Mouse (Mus musculus) retina, postnatal 1 day (tissue): ENCODE measurements around the gene Pvr.

Source experiments
- DNase-seq: peaks from one replicate; pipeline ENCODE4 v3.0.0-alpha.2; 2012

Gene Pvr

DNA sequence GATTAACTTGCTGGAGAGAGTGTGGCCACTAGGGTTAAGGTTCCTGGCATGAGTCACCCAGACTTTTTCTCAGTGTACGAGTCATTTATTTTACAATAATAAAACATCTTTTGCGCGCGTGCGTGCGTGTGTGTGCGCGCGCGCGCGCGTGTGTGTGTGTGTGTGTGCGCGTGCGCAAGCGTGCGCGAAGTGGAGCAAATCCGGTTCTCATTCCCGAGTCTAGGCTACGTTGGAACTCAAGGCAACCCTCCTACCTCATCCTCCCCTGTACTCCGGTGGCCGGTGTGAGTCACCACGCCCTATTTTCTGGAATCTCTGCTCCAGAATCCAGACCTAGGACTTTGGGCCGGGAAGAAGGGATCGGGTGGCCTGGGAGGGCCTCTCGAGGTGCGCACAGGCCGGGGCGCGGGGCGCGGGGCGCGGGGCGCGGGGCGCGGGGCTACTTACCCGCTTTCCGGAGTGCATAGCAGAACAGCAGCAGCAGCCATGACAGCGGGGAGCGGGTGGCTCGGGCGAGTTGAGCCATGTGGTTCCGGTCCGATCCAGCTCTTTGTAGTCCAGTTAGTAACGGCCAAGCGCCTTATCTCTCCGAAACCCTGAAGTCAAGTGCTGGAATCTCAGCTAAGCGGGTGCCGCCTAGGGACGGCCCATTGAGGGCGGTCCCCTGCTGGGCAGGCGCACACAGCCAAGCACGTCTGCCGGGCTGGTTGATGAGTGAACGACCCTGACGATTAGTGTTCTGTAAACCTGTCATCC is at the start of gene Pvr:
Pvr (minus strand) TSS at position 655 of the 756 bp plus-strand sequence.
- DNase-seq: peak; percentile 76

DNA sequence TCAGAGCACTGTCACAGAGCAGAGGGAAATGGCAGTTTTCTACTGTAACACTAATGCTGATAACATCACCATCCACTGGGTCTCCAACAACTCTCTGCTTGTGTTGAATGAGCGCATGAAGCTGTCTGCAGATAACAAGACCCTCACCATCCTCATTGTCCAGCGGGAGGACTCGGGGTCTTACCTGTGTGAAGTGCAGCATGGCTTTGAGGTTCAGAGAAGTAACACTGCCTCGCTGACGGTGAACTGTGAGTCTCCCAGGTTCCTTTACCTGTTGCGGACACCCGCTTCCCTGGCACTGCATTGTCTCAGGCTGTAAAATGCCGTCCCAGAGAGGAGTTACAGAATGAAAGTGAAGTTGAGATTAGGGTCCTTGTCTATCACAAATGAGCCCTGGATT is 49.2 kb upstream of the Pvr start:
- DNase-seq: no peak

DNA sequence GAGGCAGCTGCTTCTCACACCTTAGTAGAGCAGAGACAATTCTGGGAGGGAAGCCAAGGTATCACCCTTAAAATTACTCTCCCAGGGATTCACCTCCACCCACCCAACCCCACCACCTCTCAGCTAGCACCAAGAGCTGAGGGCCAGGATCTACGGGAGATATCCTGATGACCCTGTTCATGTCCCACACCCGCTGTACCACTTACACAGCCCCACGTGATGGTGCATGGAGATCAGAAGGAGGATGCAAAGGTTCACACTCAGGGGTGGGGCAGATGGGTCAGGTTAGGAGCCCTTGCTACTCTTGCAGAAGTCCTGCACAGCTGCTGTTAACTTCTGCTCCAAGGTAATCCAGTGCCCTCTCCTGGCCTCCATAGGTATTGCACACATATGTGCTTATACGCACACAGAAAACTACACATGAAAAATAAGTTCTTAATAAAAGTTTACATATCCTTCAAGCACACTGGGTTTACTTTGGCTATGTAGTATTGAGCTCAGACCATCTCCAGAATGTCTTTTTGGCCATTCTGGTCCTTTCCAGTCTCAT is 48.7 kb upstream of the Pvr start:
- no peak for DNase-seq

DNA sequence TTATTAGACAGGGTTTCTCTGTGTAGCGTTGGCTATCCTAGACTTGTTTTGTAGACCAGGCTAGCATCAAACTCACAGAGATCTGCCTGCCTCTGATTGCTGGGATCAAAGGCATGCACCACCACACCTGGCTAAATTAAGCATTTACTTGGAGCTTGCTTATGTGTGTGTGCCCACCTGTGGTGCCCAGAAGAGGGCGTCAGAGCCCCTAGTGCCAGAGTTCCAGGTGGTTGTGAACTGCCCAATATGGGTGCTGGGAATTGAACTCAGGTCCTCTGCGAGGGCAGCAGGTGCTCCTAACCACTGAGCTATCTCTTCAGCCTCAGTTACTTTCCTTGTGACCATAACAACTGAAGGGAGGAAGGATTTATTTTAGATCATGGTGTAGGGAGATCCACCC is 48.1 kb upstream of the Pvr start:
- DNase-seq: no peak

DNA sequence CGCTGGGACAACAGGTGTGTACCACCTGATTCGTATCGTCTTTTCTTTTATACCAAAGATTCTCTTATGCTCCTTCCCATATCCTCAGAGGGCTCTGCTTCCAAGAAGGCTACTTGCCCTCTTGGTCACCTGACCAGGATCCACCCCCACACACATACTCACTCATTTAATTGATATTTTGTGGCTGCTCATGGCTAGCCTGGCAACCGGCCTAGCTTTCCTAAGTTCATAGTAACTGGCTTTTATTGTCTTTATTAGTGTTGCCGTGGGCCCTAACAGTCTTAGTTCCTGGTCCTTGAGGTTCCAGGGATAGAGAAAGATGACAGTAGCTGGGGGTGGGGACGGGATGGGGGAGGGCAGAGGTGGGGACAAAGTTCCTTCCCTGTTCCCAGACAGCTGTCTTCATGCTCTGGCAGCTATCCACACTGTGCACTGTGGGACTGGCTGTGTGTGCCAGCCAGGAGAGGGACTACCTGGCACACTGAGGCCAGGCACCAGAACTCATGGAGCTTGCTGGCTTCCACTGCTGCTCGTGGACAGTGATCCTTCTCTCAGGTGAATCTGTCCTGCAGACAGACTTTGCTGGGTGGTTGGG is 44.1 kb upstream of the Pvr start, which contains the start of gene Ceacam20:
Ceacam20 (plus strand) TSS at position 428 of the 595 bp plus-strand sequence.
- no peak for DNase-seq

DNA sequence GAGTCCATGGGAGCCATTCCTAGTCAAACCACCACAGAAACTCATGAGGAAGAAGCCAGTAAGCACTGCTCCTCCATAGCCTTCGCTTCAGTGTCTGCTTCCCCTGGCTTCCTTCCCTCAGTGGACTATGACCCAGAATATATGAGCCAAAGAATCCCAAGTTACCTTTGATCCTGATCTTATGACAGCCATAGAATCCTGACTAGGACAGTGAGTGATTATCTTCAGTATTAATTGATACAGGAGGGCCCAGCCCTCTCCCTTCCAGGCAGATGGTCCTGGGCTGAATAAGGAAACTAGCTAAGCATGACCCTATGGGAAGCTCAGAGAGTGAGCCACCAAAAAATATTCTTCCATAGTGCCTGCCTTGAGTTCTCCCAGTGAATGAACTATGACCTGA is 41.5 kb upstream of the Pvr start:
- no peak for DNase-seq

DNA sequence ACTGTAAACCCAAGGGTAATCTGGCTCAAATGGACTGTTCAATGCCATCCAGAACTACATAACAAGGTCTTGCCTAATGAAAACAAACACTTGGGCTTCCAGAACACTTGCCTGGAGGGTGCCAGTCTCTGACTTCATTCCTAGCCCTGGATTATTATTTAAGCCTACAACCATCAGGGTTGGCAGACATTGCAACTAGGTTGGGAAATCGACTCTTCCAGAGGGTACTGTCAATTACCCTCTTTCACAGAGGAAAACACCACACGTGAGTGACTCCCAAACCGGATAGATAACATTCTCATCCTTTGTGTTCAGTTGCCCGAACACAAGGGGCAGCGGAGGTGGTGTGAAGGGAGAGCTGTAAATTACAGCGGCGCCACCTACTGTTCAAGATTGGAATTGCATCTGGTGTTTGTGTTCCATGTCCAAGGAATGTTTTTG is 35.4 kb upstream of the Pvr start:
- DNase-seq: peak; percentile 85

DNA sequence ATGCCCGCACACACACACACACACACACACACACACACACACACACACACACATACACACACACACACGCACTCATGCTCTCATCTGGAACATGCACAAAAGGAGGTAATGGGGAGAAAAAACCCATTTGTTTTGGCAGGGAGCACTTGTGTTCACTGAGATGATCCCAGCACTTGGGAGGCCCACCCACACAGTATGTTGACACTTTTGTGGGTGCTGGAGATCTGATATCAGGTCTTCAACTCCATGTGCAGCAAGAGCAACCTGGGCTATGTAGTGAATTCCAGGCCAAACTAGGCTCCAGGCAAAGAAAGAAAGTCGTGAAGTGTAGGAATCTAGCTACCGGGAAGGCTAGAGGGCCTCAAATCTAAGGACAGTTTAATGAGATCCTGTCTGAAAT is 34.9 kb upstream of the Pvr start:
- DNase-seq: no peak

DNA sequence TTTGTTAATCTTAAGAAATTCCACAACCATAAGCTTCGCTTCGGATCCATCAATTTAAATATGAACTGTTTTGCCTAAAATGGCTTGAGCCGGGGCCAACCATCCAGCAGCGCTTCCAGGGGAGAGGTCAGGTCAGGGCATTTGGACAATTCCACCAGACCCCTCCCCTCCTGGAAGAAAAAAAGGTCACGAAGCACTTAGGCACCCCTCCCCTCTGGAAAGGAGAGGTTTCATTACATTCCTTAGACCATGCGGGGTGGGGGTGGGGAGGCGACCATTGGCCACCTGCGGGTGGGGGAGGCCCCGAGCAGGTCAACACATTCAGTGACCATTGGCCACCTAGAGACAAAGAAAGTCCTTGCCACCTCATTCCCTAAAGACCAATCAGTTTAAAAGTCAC is 32.1 kb upstream of the Pvr start:
- peak; percentile 27 for DNase-seq

DNA sequence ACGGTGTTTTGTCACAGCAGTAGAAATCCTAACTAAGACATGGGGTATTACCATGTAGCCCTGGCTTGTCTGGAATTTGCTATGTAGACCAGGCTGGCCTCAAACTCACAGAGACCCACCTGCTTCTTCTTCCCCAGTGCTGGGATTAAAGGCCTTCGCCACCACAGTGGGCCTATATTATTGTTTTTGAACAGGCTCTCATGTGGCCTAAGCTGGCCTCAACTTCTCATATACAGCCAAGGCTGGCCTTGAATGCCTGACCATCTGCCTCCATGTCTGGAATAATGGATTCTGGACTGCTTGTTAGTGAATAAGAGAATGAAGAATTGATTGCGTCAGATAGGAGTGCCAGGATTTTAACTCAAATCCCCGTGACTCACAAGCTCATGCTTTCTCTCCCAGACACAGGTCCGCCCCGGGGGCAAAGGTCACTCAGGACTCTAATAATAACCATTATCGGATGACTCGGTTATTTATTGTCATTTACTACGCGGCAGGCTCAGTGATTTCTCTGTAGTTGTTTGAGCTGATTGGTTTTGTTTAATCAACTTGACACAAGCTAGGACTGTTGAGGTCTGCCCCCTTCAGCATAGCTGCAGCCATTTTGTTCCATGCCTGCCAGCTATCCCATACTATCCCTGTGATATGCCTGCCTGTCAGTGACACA is 31.5 kb upstream of the Pvr start:
- DNase-seq: peak; percentile 34

DNA sequence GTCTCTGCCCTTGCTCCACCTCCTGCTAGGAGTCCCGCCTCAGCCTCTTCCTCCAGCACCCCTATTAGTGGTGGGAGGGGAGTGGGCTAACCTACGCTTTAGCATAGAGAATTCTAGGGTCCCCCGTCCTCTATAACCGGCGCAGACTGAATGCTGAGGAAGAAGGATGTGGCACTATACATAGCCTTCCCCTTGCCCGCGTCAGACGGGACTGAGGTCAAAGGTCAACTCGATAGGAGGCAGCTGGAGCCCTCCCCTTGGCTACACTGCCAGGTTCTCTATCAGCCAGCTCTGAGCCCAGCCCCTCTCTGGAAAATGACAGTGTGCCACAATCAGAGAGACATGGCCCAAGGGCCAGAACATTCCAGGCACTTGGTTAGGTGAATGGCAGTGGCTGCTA is 29.6 kb upstream of the Pvr start, which contains the start of gene Igsf23:
Igsf23 (minus strand) TSS at position 168 of the 400 bp plus-strand sequence.
- no peak for DNase-seq

DNA sequence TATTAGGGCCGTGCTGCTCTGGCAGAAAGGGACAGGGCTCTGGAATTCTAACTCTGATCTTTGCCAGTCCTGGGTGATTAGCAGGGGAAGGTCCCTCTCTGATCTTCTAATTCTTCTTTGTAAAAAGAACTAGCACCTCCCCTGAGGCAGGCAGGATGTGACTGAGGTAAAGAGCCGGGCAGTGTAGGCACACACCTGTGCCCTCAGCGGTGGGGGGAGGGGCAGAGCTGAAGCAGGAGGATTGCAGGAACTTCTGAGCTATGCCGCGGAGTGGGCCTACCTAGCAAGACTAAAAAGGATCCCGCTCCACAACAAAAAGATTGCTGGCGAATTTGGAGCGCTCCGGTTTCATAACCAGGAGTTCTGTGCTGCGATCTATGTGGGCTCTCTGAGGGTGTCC is 29.0 kb upstream of the Pvr start:
- no peak for DNase-seq

DNA sequence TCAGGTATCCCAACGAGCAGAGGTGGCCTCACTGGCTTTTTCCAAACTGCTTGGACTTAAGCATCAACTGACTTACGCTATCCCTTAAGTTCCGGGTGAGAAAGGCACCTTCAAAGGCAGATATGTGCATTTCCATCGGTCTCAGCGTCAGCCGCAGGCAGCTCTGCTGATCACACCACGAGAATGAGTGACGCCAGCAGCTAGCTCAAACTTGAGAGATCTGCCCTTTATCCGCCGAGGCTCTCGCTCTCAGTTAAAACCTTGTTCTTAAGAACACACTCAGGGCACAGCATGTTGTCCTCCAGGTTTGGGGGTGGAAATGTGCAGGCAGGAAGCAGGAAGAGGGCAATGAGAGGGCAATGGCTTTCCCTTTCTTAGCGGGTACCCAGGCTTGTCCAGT is 28.0 kb upstream of the Pvr start:
- DNase-seq: no peak

DNA sequence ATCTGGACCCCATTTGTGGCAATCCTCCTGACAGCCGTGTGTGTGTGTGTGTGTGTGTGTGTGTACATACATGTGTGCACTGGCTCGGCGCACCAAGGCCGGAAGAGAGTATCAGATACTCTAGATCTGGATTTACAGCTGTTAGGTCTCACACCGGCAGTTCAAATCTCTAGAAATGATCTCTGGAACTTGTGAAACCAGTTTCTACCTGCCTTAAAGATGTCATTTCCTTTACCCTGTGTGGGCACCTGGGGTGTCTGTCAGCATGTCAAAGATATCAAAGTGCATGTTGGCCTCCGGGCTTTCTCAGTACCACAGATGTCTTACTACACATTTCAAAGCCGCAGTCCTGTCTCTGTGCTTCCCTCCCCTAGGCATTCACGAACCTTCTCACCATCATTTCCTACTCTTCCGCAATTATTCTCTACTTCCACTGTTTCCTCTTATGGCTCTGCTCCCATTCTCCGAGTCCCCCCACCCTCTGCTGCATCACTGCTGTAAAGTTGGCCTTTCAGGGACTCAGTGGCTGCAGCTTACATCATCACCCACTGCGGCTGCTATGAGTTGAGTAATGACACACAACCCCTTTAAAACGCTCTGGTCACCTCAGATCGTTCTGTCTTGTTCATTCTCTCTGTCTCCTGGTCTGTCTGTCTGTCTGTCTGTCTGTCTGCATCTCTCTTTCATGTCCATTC is 25.0 kb upstream of the Pvr start:
- no peak for DNase-seq

DNA sequence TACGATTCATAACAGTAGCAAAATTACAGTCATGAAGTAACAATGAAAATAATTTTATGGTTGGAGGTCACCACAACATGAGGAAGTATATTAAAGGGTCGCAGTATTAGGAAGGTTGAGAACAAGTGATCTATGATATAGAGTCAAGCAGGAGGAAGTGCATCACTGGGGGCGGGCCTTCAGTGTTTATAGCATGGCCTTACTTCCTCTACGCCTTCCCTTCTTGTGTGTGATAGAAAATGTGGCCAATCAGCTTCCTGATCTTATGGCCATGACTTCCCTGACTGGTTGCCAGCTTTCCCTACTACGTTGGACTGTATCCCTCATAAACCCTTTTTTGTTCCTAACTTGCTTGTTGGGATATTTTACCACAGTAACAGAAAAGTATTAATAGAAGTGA is 24.2 kb upstream of the Pvr start:
- no peak for DNase-seq

DNA sequence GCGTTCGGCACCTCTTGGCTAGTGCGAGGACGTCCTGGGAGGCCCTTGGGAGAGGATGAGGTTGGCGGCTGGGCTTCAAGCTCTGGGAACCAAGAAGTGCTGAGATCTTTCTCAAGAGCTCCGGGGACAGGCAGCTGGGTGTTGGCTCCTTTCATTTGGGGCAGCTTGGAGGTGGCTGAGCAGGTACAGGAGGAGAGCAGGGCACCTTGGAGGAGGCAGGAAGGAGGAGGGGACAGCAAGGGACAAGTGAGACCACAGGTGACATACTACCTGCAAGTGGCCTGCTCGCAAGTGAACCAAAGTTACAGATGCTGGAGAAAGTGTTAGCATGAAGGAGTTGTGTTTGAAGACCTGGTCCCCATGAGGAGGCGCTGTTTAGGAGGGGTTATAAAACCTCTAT is 23.7 kb upstream of the Pvr start:
- no peak for DNase-seq

DNA sequence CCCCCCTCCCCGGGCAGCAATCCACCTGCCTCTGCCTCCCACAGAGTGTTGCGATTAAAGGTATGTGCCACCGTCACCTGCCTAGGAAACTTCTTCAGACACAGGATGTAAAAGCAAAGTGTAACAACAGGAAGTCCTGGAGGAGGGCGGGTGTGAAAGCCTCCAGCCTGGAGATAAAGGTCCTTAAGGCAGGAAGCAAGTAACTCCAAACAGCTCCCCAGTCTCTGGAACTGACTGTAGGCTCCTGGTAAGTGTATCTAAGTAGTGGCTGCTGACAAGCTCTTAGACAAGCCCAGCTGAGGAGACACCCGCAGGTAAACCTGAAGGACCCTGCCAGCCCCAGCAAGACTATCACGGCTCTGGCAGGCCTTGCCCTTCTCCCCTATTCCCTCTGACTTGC is 19.3 kb upstream of the Pvr start:
- DNase-seq: no peak

DNA sequence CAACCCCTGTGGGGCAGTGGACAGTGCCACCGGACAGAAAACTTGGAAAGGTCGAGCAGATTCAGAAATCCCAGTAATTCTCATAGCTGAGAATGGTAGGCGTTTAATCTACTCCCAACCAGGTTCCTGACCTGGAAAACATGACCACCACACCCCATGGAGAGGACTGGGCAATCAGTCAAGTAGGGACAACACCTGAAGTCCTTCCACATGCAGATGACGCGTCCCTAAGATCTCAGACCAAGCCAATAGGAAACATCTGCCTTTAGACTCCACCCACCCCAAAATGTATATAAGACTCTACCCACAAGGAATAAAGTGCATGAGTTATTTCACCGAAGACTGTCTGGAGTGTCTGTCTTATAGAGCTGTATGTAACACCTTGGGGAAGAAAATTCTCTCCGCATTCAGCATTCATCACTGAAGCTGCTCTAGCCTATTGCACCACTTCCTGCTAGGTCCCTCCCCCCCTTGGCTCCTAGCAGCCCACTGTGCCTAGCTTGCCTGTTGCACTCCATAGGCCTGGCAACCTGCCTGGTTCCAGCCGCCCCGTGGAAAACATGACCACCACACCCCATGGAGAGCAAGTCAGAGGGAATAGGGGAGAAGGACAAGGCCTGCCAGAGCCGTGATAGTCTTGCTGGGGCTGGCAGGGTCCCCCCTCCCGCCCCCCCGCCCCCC is 18.7 kb upstream of the Pvr start:
- no peak for DNase-seq

DNA sequence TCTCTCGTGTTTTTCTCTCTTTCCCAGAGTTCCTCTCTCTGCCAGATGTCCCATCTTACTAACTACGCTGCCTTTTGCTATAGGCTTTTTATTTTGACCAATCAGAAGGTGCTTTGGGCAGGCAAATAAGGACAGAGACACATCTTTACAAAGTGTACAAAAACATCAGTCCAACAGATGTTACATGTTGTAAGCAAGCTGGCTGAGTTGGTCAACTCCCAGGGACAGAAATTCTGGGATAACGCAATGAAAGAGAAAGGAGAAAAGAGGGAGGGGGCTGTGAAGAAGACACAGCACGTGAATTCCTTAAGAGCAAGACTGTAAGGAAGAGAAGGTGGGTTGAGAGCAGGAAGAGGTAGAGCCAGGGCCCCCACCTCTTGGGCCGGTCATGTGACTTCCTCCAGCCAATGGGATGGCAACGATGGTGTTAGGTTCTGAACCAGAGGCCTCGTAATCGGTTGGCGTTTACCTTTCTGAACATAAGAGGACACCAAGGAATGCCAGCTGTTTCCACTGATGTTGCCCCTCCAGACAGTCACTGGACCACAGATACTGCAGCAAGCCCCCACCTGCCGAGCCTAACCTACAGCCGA is 16.4 kb upstream of the Pvr start:
- no peak for DNase-seq

DNA sequence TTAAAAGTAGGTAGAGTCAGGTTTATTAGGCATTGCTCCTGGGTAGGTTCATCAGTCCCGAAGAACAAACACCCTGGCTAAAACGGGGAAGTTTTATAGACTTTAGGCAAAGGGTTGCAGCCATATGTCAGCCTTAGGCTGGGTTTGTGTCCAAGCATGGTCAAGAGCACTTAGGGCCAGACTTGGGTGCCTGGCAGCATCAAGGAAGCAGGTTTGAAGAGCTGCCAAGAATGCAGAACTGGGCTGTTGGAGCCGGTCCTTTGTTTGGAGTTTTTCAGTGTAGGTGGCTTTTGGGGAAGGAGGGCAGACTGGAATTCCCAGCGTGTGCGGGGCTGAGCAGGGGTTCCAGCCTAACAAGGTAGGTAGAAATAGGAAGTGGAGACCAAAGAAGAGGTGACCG is 15.0 kb upstream of the Pvr start:
- no peak for DNase-seq

DNA sequence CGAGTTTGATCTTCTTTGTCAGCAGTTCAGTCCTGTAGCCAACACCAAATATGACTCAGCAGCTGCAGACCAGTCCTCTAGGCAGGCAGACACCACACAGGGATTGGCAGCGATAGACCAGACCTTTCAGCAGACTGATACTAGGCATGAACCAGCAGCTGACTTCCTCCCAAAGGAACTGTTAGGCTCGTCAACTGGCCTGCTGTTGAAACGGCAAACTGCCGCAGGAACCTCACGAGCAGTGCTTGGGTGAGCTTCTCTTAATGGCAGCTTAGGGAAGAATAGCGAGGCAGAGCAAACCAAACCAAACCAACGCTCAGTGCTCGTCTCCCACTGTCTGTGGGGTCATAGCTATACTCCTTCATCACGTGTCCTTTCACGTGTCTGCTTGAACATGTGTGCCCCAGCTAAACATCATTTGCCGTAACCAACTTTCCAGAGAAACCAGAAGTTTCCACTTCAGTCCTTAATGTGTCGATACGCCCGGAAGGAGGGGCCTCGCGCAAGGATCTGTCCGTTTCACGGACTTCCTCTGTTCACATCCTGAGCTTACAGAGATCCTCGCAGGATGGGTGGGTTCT is 14.3 kb upstream of the Pvr start:
- no peak for DNase-seq
